Mouse (Mus musculus): ENCODE data around the gene Caskin1.

DNA sequence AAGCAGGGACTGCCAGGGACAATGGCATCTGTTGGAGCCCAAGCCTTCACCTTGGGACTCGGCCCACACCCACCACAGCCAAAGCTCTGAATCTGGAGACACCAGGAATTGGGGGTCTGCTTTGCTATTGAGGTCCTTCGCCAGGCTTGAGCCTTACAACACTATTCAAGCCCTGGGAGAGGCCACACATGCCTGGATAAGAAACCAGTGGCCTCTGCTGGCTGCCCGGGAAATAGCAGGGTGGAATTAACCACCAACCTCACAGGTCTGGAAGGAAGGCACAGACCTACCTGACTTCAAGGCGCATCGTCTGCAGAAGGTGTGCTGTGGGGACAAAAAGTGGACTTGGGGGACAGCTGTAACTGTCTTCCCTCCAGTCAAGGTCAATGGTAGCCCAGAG lies 25.2 kb downstream of the Caskin1 start:
- TF ChIP-seq POLR2A (IDR thresholded peaks at IDR 0.05; ENCODE audit: low read depth, low read length) (no peak), CTCF (conservative IDR thresholded peaks at IDR 0.05; ENCODE audit: insufficient read depth, insufficient read length, low read depth, low read length) (peak; percentile 71)

All from kidney, adult 2 months (tissue).